Mouse (Mus musculus) heart, adult 2 months (tissue): Measurements from ENCODE around the gene Nptx1.

Source experiments
- CTCF ChIP-seq: fragments of 200-600 bp; IDR thresholded peaks from 2 replicates; pipeline ENCODE4 v1.8.1; 2022; ENCODE audit warnings: antibody characterized with exemption, mild to moderate bottlenecking, moderate library complexity
- EP300 ChIP-seq: fragments of 200-500 bp; IDR thresholded peaks from 2 replicates; pipeline ENCODE4 v1.6.1; 2011; ENCODE audit warnings: low read depth, low read length, control low read depth; ENCODE audit not compliant: insufficient read depth

GRCm38 (mm10) chr11:119524545-119524949, 23.0 kb downstream of the Nptx1 start:
- TF ChIP-seq EP300 (no peak), CTCF (no peak)
